Mouse (Mus musculus): ENCODE measurements around the gene Large1.
"Not testable (repeated sequence)": the region's sequence is repeated elsewhere in the genome, so short reads cannot be mapped to it uniquely, and the experiment has no call there.

The Large1 gene

DNA sequence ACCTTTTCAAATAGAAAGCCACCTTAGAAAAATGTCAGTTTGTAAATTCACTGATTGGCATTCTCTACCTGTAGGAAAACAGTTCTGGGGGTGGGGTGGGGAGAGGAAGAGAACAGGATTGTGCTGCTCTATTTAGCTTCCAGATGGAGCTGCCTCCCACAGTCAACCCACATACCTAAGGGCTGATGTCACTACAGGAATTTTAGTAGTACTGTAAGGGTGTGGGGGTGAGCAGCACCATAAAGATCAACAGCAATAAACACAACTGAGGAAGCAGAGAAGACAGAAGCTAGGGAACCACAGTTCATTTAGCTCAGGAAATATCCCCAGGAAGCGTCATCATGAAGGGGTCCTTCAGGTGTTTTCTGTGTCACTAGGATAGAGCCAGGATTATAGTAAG is 174.9 kb downstream of the Large1 start:
- peak; percentile 16 to 64 for DNase-seq (ENCODE audit: low spot score in 2 of 2)

DNA sequence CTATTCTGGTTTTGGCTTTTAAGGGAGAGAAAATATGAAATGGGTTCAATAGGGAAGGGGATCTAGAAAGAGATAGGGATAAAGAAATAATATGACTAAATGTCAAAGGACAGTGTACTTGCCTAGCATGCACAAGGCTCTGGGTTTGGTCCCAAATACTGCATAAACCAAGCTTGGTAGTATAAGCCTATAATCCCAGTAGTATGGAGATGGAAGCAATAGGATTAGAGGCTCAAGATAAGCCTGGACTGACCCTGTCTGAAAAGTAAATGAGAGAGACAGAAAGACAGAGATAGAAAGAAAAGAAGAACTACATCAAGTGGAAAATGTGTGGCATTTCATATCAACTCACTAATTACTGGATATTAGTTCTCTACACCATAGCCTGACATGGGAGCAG is 180.7 kb downstream of the Large1 start:
- no peak for DNase-seq (ENCODE audit: low spot score in 2 of 2)

DNA sequence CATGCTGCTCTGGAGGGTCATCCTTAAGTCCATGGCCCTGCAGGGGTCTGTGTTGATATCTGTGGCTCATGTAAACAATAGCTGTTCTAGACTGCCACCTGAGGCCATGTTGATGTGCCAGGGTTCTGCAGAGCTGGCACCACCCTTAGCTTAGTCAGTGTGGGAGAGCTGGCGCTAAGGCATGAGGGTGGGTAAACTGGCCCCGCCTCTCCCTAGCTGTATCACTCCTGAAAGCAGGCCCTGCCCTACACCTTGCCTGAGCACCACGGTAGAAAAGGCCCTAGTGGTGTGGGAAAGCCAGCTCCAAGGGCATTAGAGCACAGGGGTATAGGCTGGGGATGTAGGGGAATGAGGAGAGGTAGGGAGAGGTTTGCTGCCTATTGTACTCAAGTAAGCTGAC is 191.3 kb downstream of the Large1 start:
- DNase-seq (ENCODE audit: low spot score in 2 of 2): no peak

DNA sequence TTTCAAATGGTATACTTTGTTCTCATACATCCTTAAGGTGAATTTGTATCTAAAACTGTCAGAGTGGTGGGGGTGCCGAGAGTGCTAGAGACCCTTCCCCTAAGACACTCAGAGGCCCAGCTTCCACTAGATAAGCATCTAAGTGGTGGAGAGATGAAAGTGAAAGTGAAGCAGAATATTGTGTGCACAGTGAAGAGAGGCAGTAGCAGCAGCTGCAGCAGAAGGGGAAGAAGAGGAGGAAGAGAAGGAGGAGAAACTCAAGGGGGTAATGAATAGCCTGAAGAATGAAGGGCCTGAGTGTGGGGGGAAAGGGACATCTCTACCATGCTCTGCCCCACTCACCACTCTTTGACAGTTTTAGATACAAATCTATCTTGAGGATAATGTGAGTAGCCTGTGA is 191.8 kb downstream of the Large1 start:
- no peak for DNase-seq (ENCODE audit: low spot score in 2 of 2)

DNA sequence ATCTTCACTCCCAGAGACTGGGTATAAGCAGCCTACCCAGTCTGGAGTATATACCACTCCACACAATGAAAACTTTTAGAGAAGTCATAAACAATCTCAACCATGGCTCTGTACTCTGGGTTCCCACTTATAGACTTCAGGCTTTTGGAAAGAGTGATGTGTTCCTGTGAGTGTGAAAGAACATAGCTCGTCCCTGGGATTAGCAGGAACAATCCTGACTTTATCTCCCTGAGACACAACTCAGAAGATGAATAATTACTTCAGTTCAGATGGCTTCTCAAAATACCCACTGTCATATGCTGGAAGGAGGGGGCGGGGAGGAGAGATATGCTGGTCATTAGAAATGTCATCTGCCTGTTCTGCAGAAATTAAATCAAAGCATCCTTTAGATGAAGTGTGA is 192.4 kb downstream of the Large1 start:
- DNase-seq (ENCODE audit: low spot score in 2 of 2): no peak

GRCm38 (mm10) chr8:73147236-73147635 is 206.1 kb downstream of the Large1 start:
- DNase-seq (ENCODE audit: low spot score in 2 of 2): no peak

- no peak for DNase-seq (ENCODE audit: low spot score in 2 of 2)
Observed at GRCm38 (mm10) chr8:73142660-73143395, 210.5 kb downstream of the Large1 start.

- no peak for DNase-seq (ENCODE audit: low spot score in 2 of 2)
Observed at GRCm38 (mm10) chr8:73135397-73135796, 217.9 kb downstream of the Large1 start.

DNA sequence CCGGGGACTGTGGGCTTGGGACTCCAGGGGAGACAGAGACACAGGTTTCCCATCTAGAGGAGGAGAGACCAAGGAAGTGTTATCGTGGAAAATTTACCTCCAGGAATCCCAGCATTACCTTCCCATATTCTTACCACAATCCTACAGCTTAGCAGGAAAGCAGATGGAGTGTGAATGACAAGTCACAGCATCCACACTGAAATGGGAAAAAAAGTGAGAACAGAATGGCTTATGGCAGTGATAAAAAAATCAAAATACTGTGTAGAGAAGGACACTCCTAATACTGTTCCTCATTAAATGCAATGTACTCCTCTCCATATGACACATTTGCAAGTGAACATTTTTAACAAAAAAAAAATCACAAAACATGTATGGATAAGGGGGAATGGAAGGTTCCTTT is 221.3 kb downstream of the Large1 start:
- DNase-seq (ENCODE audit: low spot score in 2 of 2): peak in 1 of 2 experiments; percentile 19

- DNase-seq (ENCODE audit: low spot score in 2 of 2): no peak
Observed at GRCm38 (mm10) chr8:73123864-73124499, 229.4 kb downstream of the Large1 start.

GRCm38 (mm10) chr8:73112332-73112895 is 240.9 kb downstream of the Large1 start:
- no peak for DNase-seq (ENCODE audit: low spot score in 2 of 2)

GRCm38 (mm10) chr8:73104089-73104488 is 249.3 kb downstream of the Large1 start:
- no peak for DNase-seq (ENCODE audit: low spot score in 2 of 2)

GRCm38 (mm10) chr8:73101069-73101468 is 252.3 kb downstream of the Large1 start:
- DNase-seq (ENCODE audit: low spot score in 2 of 2): no peak

- not testable (repeated sequence) for DNase-seq (ENCODE audit: low spot score in 2 of 2)
Observed at GRCm38 (mm10) chr8:73100607-73101006, 252.7 kb downstream of the Large1 start.

DNA sequence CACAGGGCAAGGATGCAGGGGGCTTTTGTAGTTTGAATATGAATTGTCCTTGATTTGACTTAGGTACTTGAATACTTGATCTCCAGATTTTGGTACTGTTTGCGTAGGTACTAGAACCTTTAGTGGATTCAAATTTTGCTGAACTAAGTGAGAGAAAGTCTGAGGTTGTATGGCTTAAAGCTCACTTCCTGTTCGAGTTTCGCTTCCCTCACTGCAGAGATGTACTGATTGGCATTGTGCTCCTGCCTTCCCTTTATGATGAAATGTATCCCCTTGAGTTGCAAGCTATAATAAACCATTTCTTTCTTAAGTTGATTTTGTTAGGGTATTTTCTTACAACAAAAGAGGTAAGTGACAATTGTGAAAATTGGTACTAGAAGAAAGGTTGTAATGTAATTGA is 253.8 kb downstream of the Large1 start:
- DNase-seq (ENCODE audit: low spot score in 2 of 2): no peak

GRCm38 (mm10) chr8:73096952-73097351 is 256.4 kb downstream of the Large1 start:
- no peak for DNase-seq (ENCODE audit: low spot score in 2 of 2)

DNA sequence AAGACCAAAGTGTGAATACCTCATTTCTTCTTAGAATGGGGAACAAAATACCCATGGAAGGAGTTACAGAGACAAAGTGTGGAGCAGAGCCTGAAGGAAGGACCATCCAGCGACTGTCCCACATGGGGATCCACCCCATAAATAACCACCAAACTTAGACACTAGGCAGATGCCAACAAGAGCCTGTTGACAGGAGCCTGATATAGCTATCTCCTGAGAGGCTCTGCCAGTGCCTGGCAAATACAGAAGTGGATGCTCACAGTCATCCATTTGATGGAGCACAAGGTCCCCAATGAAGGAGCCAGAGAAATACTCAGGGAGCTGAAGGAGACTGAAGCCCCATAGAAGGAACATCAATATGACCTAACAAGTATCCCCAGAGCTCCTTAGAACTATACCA is 275.6 kb downstream of the Large1 start:
- not testable (repeated sequence) for DNase-seq (ENCODE audit: low spot score in 2 of 2)

- no peak for DNase-seq (ENCODE audit: low spot score in 2 of 2)
Observed at GRCm38 (mm10) chr8:73061410-73061809, 291.9 kb downstream of the Large1 start.

DNA sequence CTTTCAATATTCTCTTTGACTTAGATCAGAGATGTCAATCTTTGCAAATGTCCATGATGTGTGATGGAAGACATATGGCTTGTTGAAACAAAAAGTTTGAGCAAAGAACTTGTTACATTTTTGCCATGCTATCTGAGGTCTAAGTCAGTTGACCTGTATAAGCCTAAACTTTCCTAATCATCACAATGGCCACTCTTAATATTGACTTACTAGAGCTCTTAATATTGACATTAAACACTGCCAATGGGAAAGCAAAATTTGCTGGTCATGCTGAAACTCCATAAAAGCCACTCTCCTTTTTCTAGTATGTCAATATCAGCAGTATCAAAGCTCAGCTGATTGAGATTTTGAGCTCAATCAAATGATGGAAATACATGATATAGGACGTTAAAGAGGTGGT is 298.6 kb downstream of the Large1 start:
- DNase-seq (ENCODE audit: low spot score in 2 of 2): no peak

- no peak for DNase-seq (ENCODE audit: low spot score in 2 of 2)
Observed at GRCm38 (mm10) chr8:73053878-73054277, 299.5 kb downstream of the Large1 start.

DNA sequence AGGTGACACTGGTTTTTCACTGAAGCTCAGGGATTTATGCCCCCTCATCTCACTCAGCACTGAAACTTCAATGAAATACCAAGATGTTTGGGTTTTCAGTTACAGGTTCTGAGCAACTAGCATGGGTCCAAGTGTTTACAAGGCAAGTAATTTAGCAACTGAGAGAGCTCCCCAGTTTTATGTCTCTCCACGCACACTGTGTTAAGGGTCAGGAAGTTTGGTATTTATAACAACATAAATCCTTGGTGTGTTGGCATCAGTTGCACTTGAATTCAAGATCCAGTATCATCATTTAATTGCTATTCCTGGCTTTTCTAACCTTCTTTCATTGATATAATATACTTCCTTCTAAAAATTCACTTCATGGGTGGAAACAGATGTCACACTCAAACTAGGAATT is 300.9 kb downstream of the Large1 start:
- no peak for DNase-seq (ENCODE audit: low spot score in 2 of 2)

DNA sequence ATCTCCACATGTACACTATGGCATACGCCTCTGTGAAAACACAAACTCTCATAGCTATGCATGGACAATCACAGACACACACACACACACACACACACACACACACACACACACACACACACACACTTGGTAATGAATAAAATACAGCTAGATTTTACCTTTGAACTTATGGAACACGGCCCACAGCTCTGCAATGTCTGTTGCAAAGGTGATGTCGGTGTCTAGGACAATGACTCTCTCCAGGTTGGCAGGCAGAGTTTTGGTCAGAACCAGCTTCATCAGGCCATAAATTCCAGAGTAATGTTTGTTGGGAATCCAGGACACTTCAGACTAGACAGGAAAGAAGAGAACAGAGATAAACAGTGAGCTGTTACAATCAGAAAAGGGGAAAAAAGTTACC is 305.2 kb downstream of the Large1 start:
- DNase-seq (ENCODE audit: low spot score in 2 of 2): no peak

- no peak for DNase-seq (ENCODE audit: low spot score in 2 of 2)
Observed at GRCm38 (mm10) chr8:73029787-73030186, 323.6 kb downstream of the Large1 start.

All from right cerebral cortex, postnatal 36 days (tissue).